Mouse (Mus musculus) testis, adult 2 months (tissue): ENCODE results near the gene Atrnl1.

ENCODE experiments used
- CTCF ChIP-seq: fragments of 200-500 bp; IDR thresholded peaks from 2 replicates; pipeline ENCODE4 v1.5.1; 2012; ENCODE audit warnings: low read depth, mild to moderate bottlenecking, inconsistent platforms, low read length, moderate library complexity; ENCODE audit not compliant: control insufficient read depth, insufficient read depth, insufficient replicate concordance
- POLR2A ChIP-seq: fragments of 200-500 bp; IDR thresholded peaks from 2 replicates; pipeline ENCODE4 v1.6.1; 2012; ENCODE audit warnings: low read depth, mild to moderate bottlenecking, inconsistent platforms, low read length, moderate library complexity; ENCODE audit not compliant: control insufficient read depth

GRCm38 (mm10) chr19:57724920-57725319 lies 114.1 kb downstream of the Atrnl1 start:
- no peak for TF ChIP-seq POLR2A
- TF ChIP-seq CTCF: peak; percentile 91; the same call in 1 of the 2 replicates
